Mouse (Mus musculus): ENCODE results near the gene Tubgcp6. TPM values are rescaled to one million over a fixed set of nuclear protein-coding genes. Genes with fewer than 3 reads are reported as not detected.

The Tubgcp6 gene
- polyA plus RNA-seq, 1 experiment = 21.1 TPM

DNA sequence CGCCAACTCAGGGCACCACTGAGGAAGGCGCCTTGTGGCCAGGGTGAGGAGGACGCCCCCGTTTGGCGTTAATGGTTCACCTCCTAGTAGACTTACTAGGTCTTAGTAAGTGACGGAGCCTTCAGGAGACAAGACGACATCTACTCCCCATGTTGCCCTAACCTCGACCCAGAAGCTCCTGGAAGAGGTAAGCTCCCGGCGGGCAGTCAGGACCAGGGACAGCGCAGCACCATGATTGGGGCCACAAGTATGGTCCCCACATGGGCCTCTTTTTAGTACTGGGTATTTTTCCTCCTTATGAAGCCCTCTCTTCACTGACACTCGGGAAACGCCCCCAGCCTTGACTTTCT lies 27.1 kb upstream of the Tubgcp6 start:
- Histone ChIP-seq H3K4me3 (ENCODE audit: low read depth, low read length) (peak overlapping the region; percentile 53), H3K27ac (ENCODE audit: insufficient read depth, low read length) (no peak overlapping the region), H3K4me1 (ENCODE audit: control insufficient read depth, insufficient read depth, low read length) (peaks cover 2% of the 10 kb centered on the region), H3K36me3 (ENCODE audit: control insufficient read depth, insufficient read depth, low read length, poor library complexity, severe bottlenecking) (0 out of 2 replicates have a peak, but pooled peaks cover 2% of the 10 kb centered on the region), H3K9me3 (replicated peaks; ENCODE audit: control insufficient read depth, insufficient read depth, low read length, poor library complexity, severe bottlenecking) (no peaks in the 10 kb centered on the region), H3K27me3 (ENCODE audit: control insufficient read depth, insufficient read depth, low read length, poor library complexity, severe bottlenecking) (no peaks in the 10 kb centered on the region), H3K9ac (ENCODE audit: low read depth, poor library complexity, severe bottlenecking) (peak overlapping the region; percentile 76)
- TF ChIP-seq CTCF (IDR thresholded peaks at IDR 0.05; ENCODE audit: low read depth, low read length) (no peak), EP300 (IDR thresholded peaks at IDR 0.05; ENCODE audit: insufficient read depth, low read depth, low read length) (no peak), POLR2A (IDR thresholded peaks at IDR 0.05; ENCODE audit: insufficient read depth, low read length) (no peak)

GRCm38 (mm10) chr15:89149271-89150040 lies 26.5 kb upstream of the Tubgcp6 start, which contains the start of gene Mapk11:
TSS of gene Mapk11 (minus strand) at chr15:89149628.
- H3K9ac ChIP-seq (ENCODE audit: low read depth, poor library complexity, severe bottlenecking) = peak within 1 kb of the TSS; percentile 76
- peaks cover 2% of the 10 kb centered on the region for H3K4me1 ChIP-seq (ENCODE audit: control insufficient read depth, insufficient read depth, low read length)
- no peak within 1 kb of the TSS for H3K27ac ChIP-seq (ENCODE audit: insufficient read depth, low read length)
- no peak for TF ChIP-seq CTCF (IDR thresholded peaks at IDR 0.05; ENCODE audit: low read depth, low read length)
- H3K9me3 ChIP-seq (replicated peaks; ENCODE audit: control insufficient read depth, insufficient read depth, low read length, poor library complexity, severe bottlenecking) = no peaks in the 10 kb centered on the region
- H3K4me3 ChIP-seq (ENCODE audit: low read depth, low read length) = peak within 1 kb of the TSS; percentile 70
- H3K27me3 ChIP-seq (ENCODE audit: control insufficient read depth, insufficient read depth, low read length, poor library complexity, severe bottlenecking) = no peaks in the 10 kb centered on the region
- H3K36me3 ChIP-seq (ENCODE audit: control insufficient read depth, insufficient read depth, low read length, poor library complexity, severe bottlenecking) = no peaks in the 10 kb centered on the region

DNA sequence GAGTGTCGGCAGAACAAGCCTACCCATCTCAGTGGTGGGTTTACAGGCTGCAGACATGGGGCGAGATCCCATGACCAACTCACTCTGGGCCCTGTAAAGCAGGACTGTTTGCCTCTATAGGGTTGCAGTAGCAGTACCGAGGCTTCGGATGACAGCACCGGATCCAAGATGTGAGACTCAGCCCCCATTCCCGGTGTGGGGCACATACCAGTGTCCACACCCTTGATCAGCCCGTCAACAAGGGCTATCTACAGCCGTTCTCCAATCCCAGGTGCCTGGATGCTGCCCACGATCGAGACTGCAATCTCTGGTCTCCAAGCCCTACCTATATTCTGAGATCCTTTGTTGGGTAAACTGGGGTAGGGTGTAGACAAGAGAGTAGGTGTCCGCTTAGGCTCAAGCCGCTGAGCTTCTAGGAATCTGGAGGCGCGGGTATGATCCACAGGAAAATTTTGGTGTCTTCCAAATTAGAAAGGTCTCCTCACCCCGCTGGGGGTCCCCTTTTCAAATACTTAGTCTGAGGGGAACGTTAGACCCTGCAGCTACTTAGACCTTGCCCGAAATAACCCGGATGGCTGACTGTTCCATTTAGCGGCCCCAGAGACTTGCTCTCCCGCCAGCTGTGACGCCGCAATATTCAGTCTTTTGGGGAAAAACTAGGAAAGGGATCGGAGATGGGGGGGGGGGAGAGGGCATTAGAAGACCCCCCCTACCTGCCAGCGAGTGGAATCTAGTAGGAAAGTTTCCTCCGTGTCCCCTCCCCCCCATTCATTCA lies 25.8 kb upstream of the Tubgcp6 start:
- Histone ChIP-seq H3K4me3 (ENCODE audit: low read depth, low read length) (peak overlapping the region; percentile 70), H3K36me3 (ENCODE audit: control insufficient read depth, insufficient read depth, low read length, poor library complexity, severe bottlenecking) (no peaks in the 10 kb centered on the region), H3K9me3 (replicated peaks; ENCODE audit: control insufficient read depth, insufficient read depth, low read length, poor library complexity, severe bottlenecking) (no peaks in the 10 kb centered on the region), H3K9ac (ENCODE audit: low read depth, poor library complexity, severe bottlenecking) (peak overlapping the region; percentile 76), H3K4me1 (ENCODE audit: control insufficient read depth, insufficient read depth, low read length) (peaks cover 2% of the 10 kb centered on the region), H3K27ac (ENCODE audit: insufficient read depth, low read length) (no peak overlapping the region), H3K27me3 (ENCODE audit: control insufficient read depth, insufficient read depth, low read length, poor library complexity, severe bottlenecking) (no peaks in the 10 kb centered on the region)
- TF ChIP-seq POLR2A (IDR thresholded peaks at IDR 0.05; ENCODE audit: insufficient read depth, low read length) (no peak), EP300 (IDR thresholded peaks at IDR 0.05; ENCODE audit: insufficient read depth, low read depth, low read length) (no peak), CTCF (IDR thresholded peaks at IDR 0.05; ENCODE audit: low read depth, low read length) (no peak)

DNA sequence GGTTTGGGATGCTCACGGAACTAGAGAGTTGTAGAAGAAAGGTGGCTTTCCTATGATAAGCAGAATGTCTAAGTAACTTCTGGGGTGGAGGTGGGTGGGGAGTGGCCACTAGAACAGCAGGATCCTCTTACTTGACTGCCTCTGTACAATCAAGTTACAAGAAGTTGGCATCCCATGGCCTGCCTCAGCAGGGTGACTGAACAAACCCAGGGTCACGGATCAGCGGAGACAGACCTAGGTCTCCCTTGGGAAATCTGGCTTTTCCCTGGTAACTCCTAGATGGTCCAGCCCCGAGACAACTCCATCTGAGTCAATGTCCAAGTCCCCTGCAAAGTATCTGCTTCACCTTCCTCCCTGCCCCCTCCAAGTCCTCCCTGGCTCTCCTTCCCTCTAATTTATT lies 25.0 kb upstream of the Tubgcp6 start:
- no peaks in the 10 kb centered on the region for H3K36me3 ChIP-seq (ENCODE audit: control insufficient read depth, insufficient read depth, low read length, poor library complexity, severe bottlenecking)
- no peaks in the 10 kb centered on the region for H3K27me3 ChIP-seq (ENCODE audit: control insufficient read depth, insufficient read depth, low read length, poor library complexity, severe bottlenecking)
- TF ChIP-seq EP300 (IDR thresholded peaks at IDR 0.05; ENCODE audit: insufficient read depth, low read depth, low read length) = no peak
- no peak for TF ChIP-seq CTCF (IDR thresholded peaks at IDR 0.05; ENCODE audit: low read depth, low read length)
- TF ChIP-seq POLR2A (IDR thresholded peaks at IDR 0.05; ENCODE audit: insufficient read depth, low read length) = no peak
- no peak overlapping the region for H3K4me3 ChIP-seq (ENCODE audit: low read depth, low read length)
- H3K9ac ChIP-seq (ENCODE audit: low read depth, poor library complexity, severe bottlenecking) = no peak overlapping the region
- H3K4me1 ChIP-seq (ENCODE audit: control insufficient read depth, insufficient read depth, low read length) = peaks cover 2% of the 10 kb centered on the region
- H3K27ac ChIP-seq (ENCODE audit: insufficient read depth, low read length) = no peak overlapping the region
- H3K9me3 ChIP-seq (replicated peaks; ENCODE audit: control insufficient read depth, insufficient read depth, low read length, poor library complexity, severe bottlenecking) = no peaks in the 10 kb centered on the region

- Histone ChIP-seq H3K9me3 (replicated peaks; ENCODE audit: control insufficient read depth, insufficient read depth, low read length, poor library complexity, severe bottlenecking) (no peaks in the 10 kb centered on the region), H3K4me1 (ENCODE audit: control insufficient read depth, insufficient read depth, low read length) (peaks cover 2% of the 10 kb centered on the region), H3K27me3 (ENCODE audit: control insufficient read depth, insufficient read depth, low read length, poor library complexity, severe bottlenecking) (no peaks in the 10 kb centered on the region), H3K9ac (ENCODE audit: low read depth, poor library complexity, severe bottlenecking) (no peak overlapping the region), H3K4me3 (ENCODE audit: low read depth, low read length) (no peak overlapping the region), H3K27ac (ENCODE audit: insufficient read depth, low read length) (no peak overlapping the region), H3K36me3 (ENCODE audit: control insufficient read depth, insufficient read depth, low read length, poor library complexity, severe bottlenecking) (no peaks in the 10 kb centered on the region)
- TF ChIP-seq CTCF (IDR thresholded peaks at IDR 0.05; ENCODE audit: low read depth, low read length) (no peak), EP300 (IDR thresholded peaks at IDR 0.05; ENCODE audit: insufficient read depth, low read depth, low read length) (no peak), POLR2A (IDR thresholded peaks at IDR 0.05; ENCODE audit: insufficient read depth, low read length) (no peak)
Measured at GRCm38 (mm10) chr15:89147456-89147855, 24.5 kb upstream of the Tubgcp6 start.

DNA sequence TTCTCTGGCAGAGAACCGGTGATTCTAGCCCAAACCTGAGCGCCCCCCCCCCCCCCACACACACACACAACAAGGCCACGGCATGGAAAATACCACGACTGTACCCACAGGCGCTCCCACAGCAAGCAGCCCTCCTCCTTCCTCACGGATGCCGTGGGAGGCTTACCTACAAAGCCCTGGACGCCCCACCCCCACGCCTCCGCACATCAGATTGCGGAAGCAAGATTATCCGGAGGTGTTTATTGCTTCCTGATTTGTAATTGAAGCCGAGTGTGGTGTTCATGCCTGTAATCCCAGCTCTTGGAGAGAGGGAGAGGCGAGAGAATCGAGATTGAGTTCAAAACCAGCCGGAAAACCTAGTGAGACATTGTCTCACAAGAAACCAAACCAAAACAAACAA lies 24.1 kb upstream of the Tubgcp6 start:
- Histone ChIP-seq H3K27ac (ENCODE audit: insufficient read depth, low read length) (no peak overlapping the region), H3K9ac (ENCODE audit: low read depth, poor library complexity, severe bottlenecking) (peak overlapping the region; percentile 6; the same call in 1 of the 2 replicates), H3K4me3 (ENCODE audit: low read depth, low read length) (peak overlapping the region; percentile 60), H3K4me1 (ENCODE audit: control insufficient read depth, insufficient read depth, low read length) (peaks cover 2% of the 10 kb centered on the region), H3K9me3 (replicated peaks; ENCODE audit: control insufficient read depth, insufficient read depth, low read length, poor library complexity, severe bottlenecking) (no peaks in the 10 kb centered on the region), H3K27me3 (ENCODE audit: control insufficient read depth, insufficient read depth, low read length, poor library complexity, severe bottlenecking) (no peaks in the 10 kb centered on the region), H3K36me3 (ENCODE audit: control insufficient read depth, insufficient read depth, low read length, poor library complexity, severe bottlenecking) (no peaks in the 10 kb centered on the region)
- TF ChIP-seq CTCF (IDR thresholded peaks at IDR 0.05; ENCODE audit: low read depth, low read length) = no peak
- no peak for TF ChIP-seq POLR2A (IDR thresholded peaks at IDR 0.05; ENCODE audit: insufficient read depth, low read length)
- TF ChIP-seq EP300 (IDR thresholded peaks at IDR 0.05; ENCODE audit: insufficient read depth, low read depth, low read length) = no peak

Measured in ES-Bruce4 (cell line).